Mouse (Mus musculus) layer of hippocampus, postnatal 25 days (tissue): Measurements from ENCODE around the gene Sat2. TPM values are rescaled to one million over a fixed set of nuclear protein-coding genes. Genes with fewer than 3 reads are reported as not detected.

ENCODE experiments used
- DNase-seq, 2 experiments: peaks; one replicate each; pipeline ENCODE4 v3.0.0; 2022; ENCODE audit warnings: mixed read lengths in 2 of 2, low spot score in 1 of 2; ENCODE audit errors: extremely low spot score in 1 of 2
- microRNA-seq, 2 experiments: library from miRNA; unstranded; fragments of <30 nt; microRNA quantifications; one replicate each; pipeline ENCODE4 v1.2.0; 2021
- total RNA-seq, 2 experiments: library from RNA; stranded (reverse); gene quantifications; 2 replicates each; pipeline ENCODE4 v1.2.3; 2021

Sat2 gene
- total RNA-seq, 2 experiments from 2014 or later = 15.5 to 15.8 TPM

DNA sequence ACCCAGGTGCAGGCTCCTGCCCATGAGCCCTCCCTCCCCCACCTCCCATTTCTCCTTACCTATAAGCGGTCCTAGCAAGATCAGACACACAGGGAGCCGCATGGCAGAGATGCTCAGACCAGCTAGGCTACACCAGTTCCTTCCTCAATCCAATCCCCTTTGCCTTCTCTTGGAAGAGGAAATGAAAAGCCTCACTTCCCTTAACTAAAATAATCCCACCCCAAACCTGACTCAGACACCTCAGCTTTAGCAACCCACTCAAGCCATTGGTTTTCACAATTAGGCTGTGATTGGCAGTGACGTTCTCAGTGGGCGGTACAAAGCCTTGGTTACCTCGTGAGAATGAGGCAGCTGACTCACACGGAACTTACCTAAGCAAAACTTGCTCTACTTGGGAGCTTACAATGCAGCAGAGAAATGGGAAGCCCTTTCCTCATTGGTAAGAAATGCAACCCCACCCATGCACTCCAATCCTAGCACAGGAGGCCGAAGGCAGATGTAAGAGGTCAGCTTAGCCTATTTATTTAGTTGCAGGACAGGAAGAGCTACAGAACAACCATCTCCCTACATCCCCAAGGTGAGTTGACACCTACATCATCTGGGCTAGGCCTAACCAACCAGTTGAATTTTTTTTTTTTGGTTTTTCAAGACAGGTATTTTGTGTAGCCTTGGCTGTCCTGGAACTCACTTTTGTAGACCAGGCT is 44.3 kb downstream of the Sat2 start, which contains the start of gene Cd68:
Gene Cd68 (minus strand): TSS at position 193 of the 704 bp plus-strand sequence.
- peak in 1 of 2 experiments; percentile 44 for DNase-seq

DNA sequence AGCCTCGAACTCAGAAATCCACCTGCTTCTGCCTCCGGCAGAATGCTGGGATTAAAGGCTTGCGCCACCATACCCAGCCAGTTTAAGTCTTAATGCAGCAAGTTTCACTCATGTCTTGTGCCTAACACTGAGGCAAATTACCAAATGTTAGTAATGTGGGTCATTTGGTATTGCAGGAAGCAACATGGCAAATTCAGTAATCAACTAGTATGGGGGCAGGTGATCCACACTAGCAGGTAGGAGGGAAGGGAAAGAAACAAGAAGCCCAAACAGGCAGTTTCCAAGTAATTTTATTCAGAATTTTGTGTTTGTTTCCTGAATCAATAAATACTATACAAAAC is 44.8 kb downstream of the Sat2 start:
- DNase-seq = no peak

DNA sequence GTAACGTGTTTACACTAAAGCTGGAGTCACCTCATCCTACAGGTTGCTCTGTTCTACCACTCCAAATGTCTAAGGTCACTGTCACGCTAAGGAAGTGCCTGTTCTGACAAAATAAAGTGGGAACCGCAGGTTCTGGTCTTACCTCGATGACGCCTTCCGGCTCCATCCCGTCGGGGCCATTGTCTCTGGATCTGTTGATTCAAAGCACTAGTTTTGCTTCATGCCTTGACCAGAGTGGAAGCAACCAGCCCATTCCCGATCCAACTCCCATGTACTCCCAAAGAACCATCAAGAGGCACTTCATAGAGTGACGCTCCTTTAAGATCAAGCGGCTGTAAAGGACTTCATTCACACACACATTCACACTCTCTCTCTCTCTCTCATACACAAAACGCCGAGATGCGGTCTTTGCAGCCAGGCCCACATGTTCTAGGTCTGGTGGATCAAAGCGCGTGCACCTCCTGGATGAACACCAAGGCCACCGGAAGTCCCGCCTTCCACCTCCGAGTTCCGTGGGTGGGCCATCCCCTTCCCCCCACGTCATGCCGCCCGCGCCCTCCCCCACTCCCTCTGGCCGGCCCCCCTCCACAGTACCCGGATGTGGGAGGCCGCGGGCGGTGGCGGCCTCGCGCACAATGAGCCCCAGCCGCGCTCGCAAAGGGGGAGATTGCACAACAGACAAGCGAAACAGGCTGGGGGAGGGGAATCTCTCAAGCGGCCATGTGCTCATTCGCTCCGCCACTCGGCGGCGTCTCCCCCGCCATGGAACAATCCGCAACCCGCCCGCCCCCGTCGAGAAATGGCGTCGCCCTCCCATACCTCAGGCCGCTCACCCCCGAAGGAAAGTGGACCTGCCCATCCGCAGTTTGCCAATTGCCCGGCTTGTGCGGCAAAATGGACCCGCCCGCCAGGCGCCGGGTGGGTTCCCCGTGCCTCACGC is 49.2 kb downstream of the Sat2 start:
- DNase-seq = peak; percentile 88 to 91

DNA sequence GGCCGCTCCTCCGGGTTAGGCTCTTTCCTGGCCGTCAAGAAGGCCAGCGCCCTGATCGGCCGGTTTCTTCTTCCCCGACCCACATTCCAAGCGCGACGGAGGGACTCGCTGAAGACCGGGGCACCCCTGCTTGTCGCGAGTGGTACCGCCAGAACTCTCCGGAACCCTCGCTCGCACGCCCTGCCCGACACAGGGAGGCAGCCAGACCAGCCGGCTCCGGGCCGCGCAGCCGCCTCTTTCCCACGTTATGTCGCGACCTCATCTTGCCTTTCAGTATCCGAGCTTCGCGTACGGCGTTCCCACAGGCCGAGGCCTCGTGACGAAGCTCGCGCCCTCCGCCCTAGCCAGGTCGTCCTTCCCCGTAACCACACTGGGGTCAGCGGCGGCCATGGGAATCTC is 49.9 kb downstream of the Sat2 start:
- no peak for DNase-seq

DNA sequence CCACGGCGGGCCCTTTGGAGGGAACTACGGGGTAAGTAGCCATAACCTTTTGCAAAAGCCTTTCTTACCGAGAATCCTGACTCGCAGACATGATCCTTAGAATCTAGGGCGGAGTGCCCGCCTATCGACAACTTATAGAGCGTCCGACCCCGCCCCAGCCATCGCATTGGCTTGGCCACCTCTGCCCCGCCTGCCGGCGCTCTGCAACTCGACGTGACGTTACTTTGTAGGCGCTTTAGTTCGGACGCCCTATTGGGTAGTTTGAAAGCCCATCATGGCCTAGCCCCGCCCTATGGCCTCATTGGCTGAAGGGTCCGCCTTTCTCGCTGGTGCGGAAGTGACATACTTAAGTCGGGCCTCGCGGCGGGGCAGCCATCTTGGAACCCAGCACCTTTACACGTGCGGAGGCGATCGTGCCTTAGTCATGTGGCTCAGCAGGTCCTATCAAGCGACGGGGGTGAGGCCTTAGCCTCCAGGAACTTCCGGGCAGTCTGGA is 50.4 kb downstream of the Sat2 start, which contains the start of gene Eif4a1:
Gene Eif4a1 (minus strand): TSS at position 213 of the 496 bp plus-strand sequence.
- peak; percentile 96 to 99 for DNase-seq

Small RNA genes within 50 kb of the gene (microRNA-seq; reads per million reads assigned to microRNA genes)
- 4.0 to 7.0 reads per million in 2 experiments for gene Mir1934
- 0 reads per million in 2 experiments for gene Mir467f

Other genes with a start within 250 kb of the Sat2 start
- 100 to 1,000 TPM; 100 to 116 TPM for gene Naa38, start 226.5 kb upstream of the Sat2 start, total RNA-seq
- gene Cyb5d1, start 226.4 kb upstream of the Sat2 start, total RNA-seq = 10 to 100 TPM; 40.8 to 43.6 TPM
- gene Tmem88, start 223.8 kb upstream of the Sat2 start, total RNA-seq = 1 to 10 TPM; 2.5 TPM
- gene Kdm6b, start 208.3 kb upstream of the Sat2 start, total RNA-seq = 10 to 100 TPM; 28.5 to 41.2 TPM
- gene Dnah2, start 72.9 kb upstream of the Sat2 start, total RNA-seq = 1 to 10 TPM; 3.5 to 8.0 TPM
- gene Efnb3, start 61.8 kb upstream of the Sat2 start, total RNA-seq = 100 to 1,000 TPM; 134 to 139 TPM
- gene Wrap53, start 41.8 kb upstream of the Sat2 start, total RNA-seq = 10 to 100 TPM; 11.7 to 12.5 TPM
- gene Trp53, start 41.7 kb upstream of the Sat2 start, total RNA-seq = 10 to 100 TPM; 24.3 to 29.8 TPM
- gene Atp1b2, start 16.1 kb upstream of the Sat2 start, total RNA-seq = 100 to 1,000 TPM; 394 to 472 TPM
- gene Shbg, start 4.1 kb upstream of the Sat2 start, total RNA-seq = not detected
- 100 to 1,000 TPM; 124 to 131 TPM for gene Fxr2, start 11.0 kb downstream of the Sat2 start, total RNA-seq
- under 1 TPM in 1 of 2 experiments, not detected in 1; 0.59 TPM for gene Sox15, start 33.3 kb downstream of the Sat2 start, total RNA-seq
- 10 to 100 TPM; 61.1 to 63.9 TPM for gene Mpdu1, start 40.6 kb downstream of the Sat2 start, total RNA-seq
- gene Cd68, start 44.1 kb downstream of the Sat2 start, total RNA-seq = 10 to 100 TPM; 15.1 to 15.7 TPM
- gene Eif4a1, start 50.4 kb downstream of the Sat2 start, total RNA-seq = 100 to 1,000 TPM; 369 to 381 TPM
- 100 to 1,000 TPM in 1 of 2 experiments, 10 to 100 TPM in 1; 94.3 to 109 TPM for gene Senp3, start 60.1 kb downstream of the Sat2 start, total RNA-seq
- gene Tnfsf13, start 63.8 kb downstream of the Sat2 start, total RNA-seq = 1 to 10 TPM; 1.2 to 1.3 TPM
- 1 to 10 TPM; 7.3 to 8.6 TPM for gene Tnfsf12, start 73.8 kb downstream of the Sat2 start, total RNA-seq
- gene Tnfsfm13, start 74.1 kb downstream of the Sat2 start, total RNA-seq = 1 to 10 TPM; 1.3 to 1.4 TPM
- 10 to 100 TPM; 58.6 to 69.5 TPM for gene Polr2a, start 136.6 kb downstream of the Sat2 start, total RNA-seq
- not detected for gene Slc35g3, start 139.9 kb downstream of the Sat2 start, total RNA-seq
- gene Zbtb4, start 143.9 kb downstream of the Sat2 start, total RNA-seq = 100 to 1,000 TPM; 110 to 118 TPM
- 1 to 10 TPM in 1 of 2 experiments, under 1 TPM in 1; 0.79 to 1.1 TPM for gene Chrnb1, start 173.9 kb downstream of the Sat2 start, total RNA-seq
- 10 to 100 TPM; 28.3 to 33.3 TPM for gene Fgf11, start 179.8 kb downstream of the Sat2 start, total RNA-seq
- not detected for gene Tmem102, start 183.6 kb downstream of the Sat2 start, total RNA-seq
- not detected for gene Gm39566, start 193.3 kb downstream of the Sat2 start, total RNA-seq
- not detected for gene Spem2, start 196.4 kb downstream of the Sat2 start, total RNA-seq
- under 1 TPM; 0.34 to 0.73 TPM for gene Spem1, start 200.2 kb downstream of the Sat2 start, total RNA-seq
- 100 to 1,000 TPM; 192 to 219 TPM for gene Nlgn2, start 215.8 kb downstream of the Sat2 start, total RNA-seq
- gene Tmem256, start 216.5 kb downstream of the Sat2 start, total RNA-seq = 100 to 1,000 TPM; 112 to 135 TPM
- 10 to 100 TPM; 16.5 to 19.0 TPM for gene Plscr3, start 224.4 kb downstream of the Sat2 start, total RNA-seq
- not detected for gene Tnk1, start 236.7 kb downstream of the Sat2 start, total RNA-seq